Mouse (Mus musculus) adrenal gland, postnatal 4 days (tissue): ENCODE measurements around the gene Ubr2. TPM values are rescaled to one million over a fixed set of nuclear protein-coding genes. Genes with fewer than 3 reads are reported as not detected.

Source experiments
- DNase-seq, 2 experiments: peaks; one replicate each; pipeline ENCODE4 v3.0.0; 2021 to 2022; ENCODE audit warnings: low spot score in 2 of 2, mixed read lengths in 2 of 2
- total RNA-seq, 2 experiments: library from RNA; stranded (reverse); gene quantifications; 2 replicates each; pipeline ENCODE4 v1.2.3; 2021

Ubr2 gene
- total RNA-seq, 2 experiments from 2014 or later, result 73.2 to 75.1 TPM

- DNase-seq, result no peak
Observed at GRCm38 (mm10) chr17:46885218-46885909, 125.0 kb downstream of the Ubr2 start.

- DNase-seq, result no peak
Observed at GRCm38 (mm10) chr17:46884766-46885165, 125.6 kb downstream of the Ubr2 start.

- DNase-seq, result no peak
Observed at GRCm38 (mm10) chr17:46883107-46883506, 127.2 kb downstream of the Ubr2 start.

- DNase-seq, result no peak
Observed at GRCm38 (mm10) chr17:46881728-46882127, 128.6 kb downstream of the Ubr2 start.

- DNase-seq, result no peak
Observed at GRCm38 (mm10) chr17:46880322-46880721, 130.0 kb downstream of the Ubr2 start.

- no peak for DNase-seq
Observed at GRCm38 (mm10) chr17:46879841-46880311, 130.5 kb downstream of the Ubr2 start.

Other genes starting within 250 kb of the Ubr2 start
- gene Ptcra, start 246.8 kb downstream of the Ubr2 start, total RNA-seq, result under 1 TPM in 1 of 2 experiments, not detected in 1; 0.22 TPM
- 10 to 100 TPM; 53.0 to 73.7 TPM for gene 2310039H08Rik, start 237.9 kb downstream of the Ubr2 start, total RNA-seq
- gene Rpl7l1, start 227.9 kb downstream of the Ubr2 start, total RNA-seq, result 100 to 1,000 TPM in 1 of 2 experiments, 10 to 100 TPM in 1; 85.7 to 101 TPM
- gene Bicral, start 152.1 kb downstream of the Ubr2 start, total RNA-seq, result 10 to 100 TPM; 21.6 to 24.8 TPM
- gene Tbcc, start 119.9 kb downstream of the Ubr2 start, total RNA-seq, result 10 to 100 TPM; 26.1 to 27.4 TPM
- not detected for gene Prph2, start 100.1 kb downstream of the Ubr2 start, total RNA-seq